Mouse (Mus musculus) forebrain, embryonic 15.5 days (tissue): ENCODE results near the gene Spryd3. TPM values are rescaled to one million over a fixed set of nuclear protein-coding genes. Genes with fewer than 3 reads are reported as not detected.
"Not testable (repeated sequence)": the region's sequence is repeated elsewhere in the genome, so short reads cannot be mapped to it uniquely, and the experiment has no call there.

ENCODE experiments used
- ATAC-seq: fragments of 200-750 bp; cut with Nextera tagmentation; replicated peaks from 2 replicates; pipeline ENCODE4 v1.8.0; 2017; ENCODE audit warnings: mild to moderate bottlenecking, moderate TSS enrichment, moderate library complexity
- H3K27ac ChIP-seq: fragments of 300-500 bp; sonication (generic); replicated peaks from 2 replicates; pipeline ENCODE4 v1.5.1; 2015; ENCODE audit warnings: mild to moderate bottlenecking, inconsistent platforms
- H3K27me3 ChIP-seq: fragments of 300-500 bp; sonication (generic); 2 replicates; pipeline ENCODE4 v1.6.1; 2015; ENCODE audit warnings: inconsistent platforms
- H3K36me3 ChIP-seq: fragments of 300-500 bp; sonication (generic); 2 replicates; pipeline ENCODE4 v1.6.1; 2015; ENCODE audit warnings: mild to moderate bottlenecking, inconsistent platforms
- H3K4me1 ChIP-seq: fragments of 300-500 bp; sonication (generic); 2 replicates; pipeline ENCODE4 v1.6.1; 2015; ENCODE audit warnings: inconsistent platforms
- H3K4me2 ChIP-seq: fragments of 300-500 bp; sonication (generic); replicated peaks from 2 replicates; pipeline ENCODE4 v1.6.1; 2015; ENCODE audit warnings: mild to moderate bottlenecking, inconsistent platforms
- H3K4me3 ChIP-seq: fragments of 300-500 bp; sonication (generic); 2 replicates; pipeline ENCODE4 v1.5.1; 2015; ENCODE audit warnings: mild to moderate bottlenecking, inconsistent platforms
- H3K9ac ChIP-seq: fragments of 300-500 bp; sonication (generic); replicated peaks from 2 replicates; pipeline ENCODE4 v1.6.1; 2015; ENCODE audit warnings: mild to moderate bottlenecking, inconsistent platforms
- H3K9me3 ChIP-seq: fragments of 300-500 bp; sonication (generic); 2 replicates; pipeline ENCODE4 v1.6.1; 2016; ENCODE audit warnings: inconsistent platforms
- WGBS: fragments of 180-500 bp; shearing (Covaris S2); methylation state at CpG from one replicate; pipeline ENCODE4 v1.1.7; 2015; ENCODE audit warnings: mixed read lengths; 5-methylcytosine and 5-hydroxymethylcytosine counted together
- polyA plus RNA-seq: library from polyadenylated mRNA; unstranded; fragments of >200 nt; fragmentation: Nextera tagmentation; extraction: Ambion mirVana; gene quantifications from 2 replicates; pipeline ENCODE4 v1.2.1, GENCODE M21; 2015

The Spryd3 gene
- polyA plus RNA-seq, 1 experiment from 2014 or later, result 42.9 TPM

DNA sequence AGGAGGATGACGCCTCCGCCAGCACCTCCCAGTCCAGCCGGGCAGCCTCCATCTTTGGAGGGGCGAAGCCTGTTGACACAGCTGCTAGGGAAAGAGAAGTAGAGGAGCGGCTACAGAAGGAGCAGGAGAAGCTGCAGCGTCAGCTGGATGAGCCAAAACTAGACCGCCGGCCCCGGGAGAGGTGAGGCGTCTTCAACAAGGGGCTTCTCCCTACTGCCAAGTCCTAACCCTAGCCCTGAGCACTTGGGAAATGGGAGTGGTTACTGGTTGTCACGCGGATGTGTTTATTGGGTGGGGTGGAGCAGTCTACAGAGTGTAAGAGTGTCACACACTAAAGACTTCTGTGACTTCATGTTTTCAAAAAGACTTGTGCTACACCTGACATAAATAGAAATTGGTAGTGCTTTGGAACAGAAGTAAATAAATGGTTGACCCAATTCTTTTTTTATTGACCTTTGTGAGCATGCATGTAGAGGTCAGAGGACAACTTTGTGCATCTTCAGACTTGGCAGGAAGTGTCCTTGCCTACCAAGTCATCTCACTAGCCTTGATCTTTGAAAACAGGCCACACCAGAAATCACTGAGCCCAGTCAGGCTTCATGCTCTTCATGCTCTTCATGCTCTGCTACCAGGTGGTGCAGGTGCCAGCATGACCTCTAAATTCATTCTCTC, 46.0 kb downstream of the Spryd3 start:
- ATAC-seq, result no peak
- H3K4me3 ChIP-seq, result no peak overlapping the region
- no peak overlapping the region for H3K27ac ChIP-seq
- no peaks in the 10 kb centered on the region for H3K4me1 ChIP-seq
- no peak overlapping the region for H3K4me2 ChIP-seq
- 90% methylated on average over 12 of the region's 12 CpGs for WGBS
- no peaks in the 10 kb centered on the region for H3K9me3 ChIP-seq
- no peak overlapping the region for H3K9ac ChIP-seq
- peaks cover 98% of the 10 kb centered on the region for H3K36me3 ChIP-seq
- H3K27me3 ChIP-seq, result no peaks in the 10 kb centered on the region

DNA sequence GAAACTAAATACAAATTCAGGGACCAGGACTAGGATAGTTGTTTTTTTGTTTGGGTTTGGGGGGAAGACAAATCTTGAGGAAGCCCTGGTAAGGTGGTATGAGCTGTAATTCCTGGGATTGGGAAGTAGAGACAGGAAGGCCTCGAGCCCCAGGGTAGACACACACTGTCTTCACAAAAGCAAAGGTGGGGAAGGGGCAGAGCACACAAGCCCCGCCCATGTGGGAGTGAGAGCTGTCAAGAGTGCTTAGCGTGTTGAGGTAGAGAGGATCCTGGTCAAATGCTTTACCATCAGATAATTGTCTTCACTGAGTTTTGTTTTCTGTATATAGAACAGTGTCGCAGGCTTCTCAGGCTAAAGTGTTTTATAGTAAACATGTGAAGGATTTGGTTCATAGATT, 53.0 kb downstream of the Spryd3 start:
- no peaks in the 10 kb centered on the region for H3K27me3 ChIP-seq
- no peak for ATAC-seq
- peaks cover 55% of the 10 kb centered on the region for H3K36me3 ChIP-seq
- no peak overlapping the region for H3K4me3 ChIP-seq
- no peak overlapping the region for H3K4me2 ChIP-seq
- no peak overlapping the region for H3K27ac ChIP-seq
- no peak overlapping the region for H3K9ac ChIP-seq
- H3K4me1 ChIP-seq, result no peaks in the 10 kb centered on the region
- no peaks in the 10 kb centered on the region for H3K9me3 ChIP-seq
- WGBS, result 84% methylated on average over 4 of the region's 4 CpGs

- no peaks in the 10 kb centered on the region for H3K4me1 ChIP-seq
- 93% methylated on average over 4 of the region's 4 CpGs for WGBS
- no peak overlapping the region for H3K27ac ChIP-seq
- no peaks in the 10 kb centered on the region for H3K9me3 ChIP-seq
- H3K4me3 ChIP-seq, result no peak overlapping the region
- ATAC-seq, result no peak
- H3K27me3 ChIP-seq, result no peaks in the 10 kb centered on the region
- H3K9ac ChIP-seq, result no peak overlapping the region
- H3K36me3 ChIP-seq, result peaks cover 46% of the 10 kb centered on the region
- no peak overlapping the region for H3K4me2 ChIP-seq
Measured at GRCm38 (mm10) chr15:102082148-102082547, 53.9 kb downstream of the Spryd3 start.

DNA sequence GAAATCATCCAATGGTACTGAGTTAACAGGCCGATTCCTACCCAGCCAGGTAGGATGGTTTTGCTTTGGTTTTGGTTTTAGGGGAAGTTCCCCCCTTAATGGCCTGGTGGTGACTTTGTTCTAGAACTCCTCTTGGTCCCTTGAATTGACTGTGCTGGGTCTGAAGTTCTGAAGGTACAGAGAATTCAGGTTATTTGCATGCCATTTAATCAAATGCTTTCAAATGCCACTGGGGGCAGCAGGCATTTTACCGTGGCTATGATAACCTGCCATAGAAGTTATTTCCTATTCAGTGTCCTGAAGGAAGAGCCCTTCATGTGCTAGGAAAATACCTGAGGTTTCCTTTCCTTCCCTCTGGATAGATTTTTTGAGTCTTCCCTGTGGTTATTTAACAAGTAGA, 55.6 kb downstream of the Spryd3 start:
- no peaks in the 10 kb centered on the region for H3K27me3 ChIP-seq
- H3K9ac ChIP-seq, result no peak overlapping the region
- ATAC-seq, result no peak
- peaks cover 30% of the 10 kb centered on the region for H3K36me3 ChIP-seq
- peaks cover 10% of the 10 kb centered on the region for H3K4me1 ChIP-seq
- H3K9me3 ChIP-seq, result no peaks in the 10 kb centered on the region
- H3K4me2 ChIP-seq, result no peak overlapping the region
- H3K27ac ChIP-seq, result no peak overlapping the region
- WGBS, result 67% methylated on average over 2 of the region's 2 CpGs
- H3K4me3 ChIP-seq, result no peak overlapping the region

GRCm38 (mm10) chr15:102079924-102080323, 56.1 kb downstream of the Spryd3 start:
- 79% methylated on average over 8 of the region's 8 CpGs for WGBS
- not testable (repeated sequence) for H3K9me3 ChIP-seq, H3K4me2 ChIP-seq, H3K27me3 ChIP-seq, H3K4me3 ChIP-seq, H3K9ac ChIP-seq, ATAC-seq, H3K27ac ChIP-seq
- Histone ChIP-seq H3K36me3 (peaks cover 27% of the 10 kb centered on the region), H3K4me1 (peaks cover 15% of the 10 kb centered on the region)

- Histone ChIP-seq H3K4me3 (no peak overlapping the region), H3K36me3 (peaks cover 20% of the 10 kb centered on the region), H3K4me1 (peaks cover 20% of the 10 kb centered on the region), H3K27me3 (no peaks in the 10 kb centered on the region), H3K9ac (no peak overlapping the region), H3K9me3 (no peaks in the 10 kb centered on the region), H3K27ac (no peak overlapping the region), H3K4me2 (no peak overlapping the region)
- no peak for ATAC-seq
- 83% methylated on average over 4 of the region's 4 CpGs for WGBS
Measured at GRCm38 (mm10) chr15:102079221-102079620, 56.8 kb downstream of the Spryd3 start.

- Histone ChIP-seq H3K9ac (no peak overlapping the region), H3K27me3 (no peaks in the 10 kb centered on the region), H3K4me3 (no peak overlapping the region), H3K4me2 (no peak overlapping the region), H3K36me3 (peaks cover 4% of the 10 kb centered on the region), H3K27ac (no peak overlapping the region), H3K4me1 (peaks cover 27% of the 10 kb centered on the region), H3K9me3 (no peaks in the 10 kb centered on the region)
- WGBS, result 87% methylated on average over 2 of the region's 2 CpGs
- ATAC-seq, result no peak
Measured at GRCm38 (mm10) chr15:102077111-102077677, 58.8 kb downstream of the Spryd3 start.

- Histone ChIP-seq H3K4me2 (peak overlapping the region; percentile 88), H3K9ac (peak overlapping the region; percentile 98), H3K9me3 (no peaks in the 10 kb centered on the region), H3K27ac (0 out of 2 replicates have a peak overlapping the region, but pooled peaks have one; percentile 92), H3K4me1 (peaks cover 27% of the 10 kb centered on the region), H3K27me3 (no peaks in the 10 kb centered on the region), H3K4me3 (peak overlapping the region; percentile 89), H3K36me3 (no peaks in the 10 kb centered on the region)
- ATAC-seq, result no peak
- WGBS, result 9% methylated on average over 11 of the region's 11 CpGs
Measured at GRCm38 (mm10) chr15:102074876-102075585, 61.0 kb downstream of the Spryd3 start.

GRCm38 (mm10) chr15:102074070-102074731, 61.8 kb downstream of the Spryd3 start:
- peaks cover 27% of the 10 kb centered on the region for H3K4me1 ChIP-seq
- peak overlapping the region; percentile 88 for H3K4me2 ChIP-seq
- peak overlapping the region; percentile 98 for H3K9ac ChIP-seq
- under 1% methylated on average over 53 of the region's 57 CpGs for WGBS
- no peaks in the 10 kb centered on the region for H3K9me3 ChIP-seq
- H3K4me3 ChIP-seq, result peak overlapping the region; percentile 89
- peak overlapping the region; percentile 92 for H3K27ac ChIP-seq
- H3K27me3 ChIP-seq, result no peaks in the 10 kb centered on the region
- no peaks in the 10 kb centered on the region for H3K36me3 ChIP-seq
- ATAC-seq, result peak; percentile 63

GRCm38 (mm10) chr15:102073559-102074069, 62.4 kb downstream of the Spryd3 start, which contains the start of gene Eif4b:
Gene Eif4b, plus strand, starts transcription at chr15:102073773.
- Histone ChIP-seq H3K9ac (peak within 1 kb of the TSS; percentile 98), H3K9me3 (no peaks in the 10 kb centered on the region), H3K27me3 (no peaks in the 10 kb centered on the region), H3K4me3 (peak within 1 kb of the TSS; percentile 89), H3K27ac (peak within 1 kb of the TSS; percentile 92), H3K4me2 (peak within 1 kb of the TSS; percentile 88), H3K36me3 (no peaks in the 10 kb centered on the region), H3K4me1 (peaks cover 27% of the 10 kb centered on the region)
- under 1% methylated on average over 58 of the region's 58 CpGs for WGBS
- ATAC-seq, result peak; percentile 96

GRCm38 (mm10) chr15:102072963-102073558, 63.0 kb downstream of the Spryd3 start:
- Histone ChIP-seq H3K4me2 (peak overlapping the region; percentile 44), H3K4me1 (peaks cover 27% of the 10 kb centered on the region), H3K36me3 (no peaks in the 10 kb centered on the region), H3K4me3 (peak overlapping the region; percentile 89), H3K27ac (peak overlapping the region; percentile 92), H3K9me3 (no peaks in the 10 kb centered on the region), H3K27me3 (no peaks in the 10 kb centered on the region), H3K9ac (peak overlapping the region; percentile 98; the same call in 1 of the 2 replicates)
- peak; percentile 39 for ATAC-seq
- WGBS, result 15% methylated on average over 6 of the region's 6 CpGs
